Mouse (Mus musculus) heart, adult 2 months (tissue): ENCODE measurements around the gene Dtd1. TPM values are rescaled to one million over a fixed set of nuclear protein-coding genes. Genes with fewer than 3 reads are reported as not detected.

Source experiments
- DNase-seq, 2 experiments: peaks; one replicate each; pipeline ENCODE4 v3.0.0; 2021
- H3K27ac ChIP-seq: fragments of 200-600 bp; 2 replicates; pipeline ENCODE4 v1.8.1; 2022
- H3K27me3 ChIP-seq: fragments of 200-500 bp; 2 replicates; pipeline ENCODE4 v1.6.1; 2012; ENCODE audit warnings: mild to moderate bottlenecking, low read length, inconsistent platforms, mixed read lengths; ENCODE audit not compliant: control insufficient read depth, insufficient read depth
- H3K36me3 ChIP-seq: fragments of 200-500 bp; 2 replicates; pipeline ENCODE4 v1.6.1; 2012; ENCODE audit warnings: low read length, inconsistent platforms; ENCODE audit not compliant: control insufficient read depth, insufficient read depth
- H3K4me1 ChIP-seq: fragments of 200-500 bp; 2 replicates; pipeline ENCODE4 v1.6.1; 2011; ENCODE audit warnings: low read length; ENCODE audit not compliant: control insufficient read depth, insufficient read depth
- H3K4me3 ChIP-seq: fragments of 200-600 bp; 2 replicates; pipeline ENCODE4 v1.8.1; 2022
- H3K79me2 ChIP-seq: fragments of 200-500 bp; replicated peaks from 2 replicates; pipeline ENCODE4 v1.6.1; 2012; ENCODE audit warnings: mild to moderate bottlenecking, inconsistent platforms, low read length, moderate library complexity, mixed read lengths; ENCODE audit not compliant: control insufficient read depth, insufficient read depth
- H3K9ac ChIP-seq: fragments of 200-500 bp; 2 replicates; pipeline ENCODE4 v1.6.1; 2012; ENCODE audit warnings: low read depth, mild to moderate bottlenecking, control low read depth, inconsistent platforms, low read length, mixed read lengths
- CTCF ChIP-seq: fragments of 200-600 bp; IDR thresholded peaks from 2 replicates; pipeline ENCODE4 v1.8.1; 2022; ENCODE audit warnings: antibody characterized with exemption, mild to moderate bottlenecking, moderate library complexity
- EP300 ChIP-seq: fragments of 200-500 bp; IDR thresholded peaks from 2 replicates; pipeline ENCODE4 v1.6.1; 2011; ENCODE audit warnings: low read depth, low read length, control low read depth; ENCODE audit not compliant: insufficient read depth
- POLR2A ChIP-seq: fragments of 200-500 bp; IDR thresholded peaks from 2 replicates; pipeline ENCODE4 v1.6.1; 2011; ENCODE audit warnings: mild to moderate bottlenecking, low read depth, low read length, control low read depth; ENCODE audit not compliant: insufficient read depth
- WGBS: fragments of 180-500 bp; shearing (Covaris S2); methylation state at CpG from one replicate; pipeline ENCODE4 v1.1.7; 2018; 5-methylcytosine and 5-hydroxymethylcytosine counted together
- intact Hi-C: fragments of 180-260 bp; cut with DNase I; formaldehyde crosslinking; loops from one replicate; pipeline ENCODE4 v1.15.1; 2025
- polyA plus RNA-seq: library from polyadenylated mRNA; depleted of rRNA; stranded (reverse); fragments of >200 nt; gene quantifications from 2 replicates; pipeline ENCODE4 v1.2.3, GENCODE M21; 2012
- total RNA-seq, 2 experiments: library from RNA; stranded (reverse); gene quantifications; 2 replicates each; pipeline ENCODE4 v1.2.3; 2021

Dtd1 gene
- total and polyA plus RNA-seq, 3 experiments = 10.5 to 15.7 (median 13.9) TPM

DNA sequence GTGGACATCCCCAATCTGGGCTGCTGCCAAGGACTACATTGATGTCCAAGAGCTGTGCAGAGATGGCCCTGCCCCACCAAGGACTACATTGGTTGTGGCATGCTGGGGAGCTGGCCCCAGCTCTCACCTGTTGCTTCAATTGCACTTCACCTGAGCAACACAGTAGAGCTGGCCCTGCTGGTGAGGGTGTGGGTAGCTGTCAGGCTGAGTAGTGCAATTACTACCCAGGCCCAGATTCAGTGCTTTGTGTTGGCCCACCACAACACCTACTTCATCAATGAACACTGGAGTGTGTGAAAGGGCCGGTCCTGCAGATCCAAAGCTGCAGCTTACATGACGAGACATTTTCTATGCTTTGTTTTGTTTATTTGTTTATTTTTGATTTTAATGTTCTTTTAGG lies 93.1 kb downstream of the Dtd1 start:
- WGBS = 92% methylated on average over 2 of the region's 2 CpGs
- intact Hi-C loops = no loop called here
- Histone ChIP-seq H3K9ac (no peak overlapping the region), H3K36me3 (no peaks in the 10 kb centered on the region), H3K4me3 (no peak overlapping the region), H3K27ac (no peak overlapping the region), H3K79me2 (no peaks in the 10 kb centered on the region), H3K27me3 (no peaks in the 10 kb centered on the region), H3K4me1 (no peaks in the 10 kb centered on the region)
- TF ChIP-seq POLR2A (no peak), CTCF (no peak), EP300 (no peak)
- DNase-seq = no peak

GRCm38 (mm10) chr2:144694923-144695322 lies 95.2 kb downstream of the Dtd1 start:
- 80% methylated on average over 2 of the region's 2 CpGs for WGBS
- no peak for DNase-seq

GRCm38 (mm10) chr2:144698046-144698445 lies 98.3 kb downstream of the Dtd1 start:
- WGBS = 92% methylated on average over 12 of the region's 12 CpGs
- no peak for DNase-seq
- intact Hi-C loops = no loop called here
- Histone ChIP-seq H3K27ac (no peak overlapping the region), H3K9ac (no peak overlapping the region), H3K79me2 (no peaks in the 10 kb centered on the region), H3K4me1 (no peaks in the 10 kb centered on the region), H3K27me3 (no peaks in the 10 kb centered on the region), H3K36me3 (no peaks in the 10 kb centered on the region), H3K4me3 (no peak overlapping the region)
- no peak for TF ChIP-seq POLR2A
- TF ChIP-seq EP300 = no peak

More at GRCm38 (mm10) chr2:144694923-144695322, 95.2 kb downstream of the Dtd1 start:
- Histone ChIP-seq H3K4me1 (no peaks in the 10 kb centered on the region), H3K79me2 (no peaks in the 10 kb centered on the region), H3K27ac (no peak overlapping the region), H3K36me3 (no peaks in the 10 kb centered on the region), H3K9ac (no peak overlapping the region), H3K4me3 (no peak overlapping the region), H3K27me3 (no peaks in the 10 kb centered on the region)
- intact Hi-C loops = no loop called here
- TF ChIP-seq EP300 (no peak), POLR2A (no peak), CTCF (no peak)

GRCm38 (mm10) chr2:144700608-144701007 lies 100.9 kb downstream of the Dtd1 start:
- no peak overlapping the region for H3K4me3 ChIP-seq
- H3K36me3 ChIP-seq = no peaks in the 10 kb centered on the region
- TF ChIP-seq POLR2A (no peak), CTCF (no peak), EP300 (no peak)
- H3K9ac ChIP-seq = no peak overlapping the region
- H3K27me3 ChIP-seq = no peaks in the 10 kb centered on the region
- H3K27ac ChIP-seq = no peak overlapping the region
- no peaks in the 10 kb centered on the region for H3K4me1 ChIP-seq
- WGBS = 88% methylated on average over 11 of the region's 11 CpGs
- no peaks in the 10 kb centered on the region for H3K79me2 ChIP-seq
- intact Hi-C loops = no loop called here
- no peak for DNase-seq

DNA sequence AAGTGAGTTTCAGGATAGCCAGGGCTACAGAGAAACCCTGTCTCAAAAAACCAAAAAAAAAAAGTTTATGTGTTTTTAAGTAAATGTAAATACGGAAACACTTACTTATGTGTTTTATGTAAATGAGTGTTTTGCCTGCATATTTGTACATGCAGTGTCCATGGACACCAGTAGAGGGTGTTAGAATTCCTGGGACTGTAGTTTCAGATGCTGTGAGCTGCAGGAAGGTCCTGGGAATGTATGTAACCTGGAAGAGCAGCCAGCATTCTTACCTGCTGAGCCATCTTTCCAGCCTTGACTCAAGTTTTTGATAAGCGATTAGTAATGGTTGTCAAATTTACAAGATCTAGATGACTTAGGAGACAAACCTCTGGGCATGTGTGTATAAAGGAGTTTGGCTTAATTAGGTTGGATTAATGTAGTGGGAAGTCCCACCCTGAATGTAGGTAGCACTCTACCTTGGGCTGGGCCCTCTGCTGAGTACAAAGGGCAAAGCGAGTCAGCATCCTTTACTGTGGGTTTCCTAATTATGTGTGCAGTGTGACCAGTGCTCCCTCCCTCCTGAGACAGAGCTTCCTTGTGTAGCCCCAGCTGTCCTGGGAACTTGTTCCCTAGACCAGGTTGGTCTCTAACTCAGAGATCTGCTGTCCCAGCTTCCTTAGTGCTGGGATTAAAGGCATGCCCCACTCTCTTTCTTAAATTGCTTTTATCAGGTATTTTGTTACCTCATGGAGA lies 101.9 kb downstream of the Dtd1 start:
- no peaks in the 10 kb centered on the region for H3K27me3 ChIP-seq
- H3K4me3 ChIP-seq = no peak overlapping the region
- no peaks in the 10 kb centered on the region for H3K79me2 ChIP-seq
- 94% methylated on average over 3 of the region's 3 CpGs for whole genome bisulfite sequencing
- H3K9ac ChIP-seq = no peak overlapping the region
- no peaks in the 10 kb centered on the region for H3K36me3 ChIP-seq
- intact Hi-C loops = no loop called here
- no peak overlapping the region for H3K27ac ChIP-seq
- TF ChIP-seq EP300 (no peak), POLR2A (no peak), CTCF (peak; percentile 28; the same call in 1 of the 2 replicates)
- no peak for DNase-seq
- no peaks in the 10 kb centered on the region for H3K4me1 ChIP-seq

DNA sequence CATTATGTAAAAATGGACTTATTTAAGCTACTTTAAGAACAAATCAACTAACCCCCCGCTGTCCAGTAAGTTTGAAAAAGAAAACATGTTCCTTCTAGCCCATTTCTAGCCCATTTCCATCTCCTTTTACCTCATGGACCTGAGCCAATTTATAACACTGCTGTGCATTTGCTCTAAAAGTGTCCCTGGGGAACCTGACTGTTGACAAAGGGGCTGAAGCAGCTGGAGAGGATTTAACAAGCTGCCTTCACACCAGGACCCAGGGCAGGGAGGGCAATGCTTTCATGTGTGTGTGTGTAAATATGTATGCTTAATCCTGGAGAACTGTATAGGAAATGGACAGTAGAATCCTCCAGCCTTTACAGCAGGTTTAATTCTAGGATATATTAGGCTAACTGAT lies 109.6 kb downstream of the Dtd1 start:
- Histone ChIP-seq H3K4me3 (no peak overlapping the region), H3K27me3 (no peaks in the 10 kb centered on the region), H3K9ac (no peak overlapping the region), H3K27ac (no peak overlapping the region), H3K36me3 (no peaks in the 10 kb centered on the region), H3K4me1 (no peaks in the 10 kb centered on the region), H3K79me2 (no peaks in the 10 kb centered on the region)
- intact Hi-C loops = no loop called here
- WGBS = 62% methylated on average over 1 of the region's 1 CpGs
- DNase-seq = no peak
- TF ChIP-seq EP300 = no peak
- no peak for TF ChIP-seq POLR2A
- TF ChIP-seq CTCF = no peak
